Mouse (Mus musculus): ENCODE measurements around the gene S100a3. TPM values are rescaled to one million over a fixed set of nuclear protein-coding genes. Genes with fewer than 3 reads are reported as not detected.

Gene S100a3
- polyA plus RNA-seq, 1 experiment, result 0.23 TPM

DNA sequence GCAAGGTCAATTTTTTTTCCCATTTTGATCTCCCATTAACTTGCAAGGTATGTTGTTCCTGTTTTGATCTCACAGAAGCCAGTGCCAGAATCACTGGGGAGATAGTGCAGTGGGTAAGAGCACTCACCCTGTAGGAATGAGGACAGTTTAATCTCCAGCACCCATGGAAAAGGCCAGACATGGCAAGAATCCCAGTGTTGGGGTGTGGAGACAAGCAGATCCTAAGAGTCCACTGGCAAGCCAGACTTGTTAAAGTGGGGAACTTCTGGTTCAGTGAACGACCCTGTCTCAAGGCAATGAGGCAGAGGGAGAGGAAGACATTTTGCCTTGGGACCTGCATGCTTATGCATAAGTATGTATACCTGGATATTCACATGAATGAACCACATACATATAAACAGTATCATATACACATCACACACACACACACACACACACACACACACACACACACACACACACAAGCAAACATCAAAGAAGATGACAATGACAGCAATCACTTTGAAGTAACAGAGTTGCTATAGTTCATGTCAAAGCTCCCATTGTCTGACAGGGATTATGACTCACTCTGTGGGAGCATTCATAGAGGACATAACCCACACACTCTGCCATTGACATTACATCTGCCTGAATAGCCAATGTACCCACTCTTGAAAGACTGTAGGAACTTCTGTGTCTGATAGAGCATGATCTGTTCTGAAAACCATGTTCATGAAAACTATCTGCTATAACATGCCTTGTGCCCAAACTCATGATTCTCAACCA, 78.3 kb downstream of the S100a3 start:
- Histone ChIP-seq H3K4me1 (ENCODE audit: control insufficient read depth, insufficient read depth, low read length) (no peaks in the 10 kb centered on the region), H3K27ac (ENCODE audit: insufficient read depth, low read depth, low read length) (no peak overlapping the region), H3K27me3 (replicated peaks; ENCODE audit: control insufficient read depth, insufficient read depth, low read length) (no peaks in the 10 kb centered on the region), H3K36me3 (ENCODE audit: control insufficient read depth, insufficient read depth, low read length) (no peaks in the 10 kb centered on the region), H3K4me3 (ENCODE audit: insufficient read depth, low read depth, low read length) (no peak overlapping the region)
- no peak for DNase-seq
- TF ChIP-seq CTCF (conservative IDR thresholded peaks at IDR 0.05; ENCODE audit: insufficient read depth, insufficient read length, low read depth, low read length) (no peak), POLR2A (IDR thresholded peaks at IDR 0.05; ENCODE audit: low read depth, low read length) (no peak)
- WGBS, result 81% methylated on average over 1 of the region's 1 CpGs

DNA sequence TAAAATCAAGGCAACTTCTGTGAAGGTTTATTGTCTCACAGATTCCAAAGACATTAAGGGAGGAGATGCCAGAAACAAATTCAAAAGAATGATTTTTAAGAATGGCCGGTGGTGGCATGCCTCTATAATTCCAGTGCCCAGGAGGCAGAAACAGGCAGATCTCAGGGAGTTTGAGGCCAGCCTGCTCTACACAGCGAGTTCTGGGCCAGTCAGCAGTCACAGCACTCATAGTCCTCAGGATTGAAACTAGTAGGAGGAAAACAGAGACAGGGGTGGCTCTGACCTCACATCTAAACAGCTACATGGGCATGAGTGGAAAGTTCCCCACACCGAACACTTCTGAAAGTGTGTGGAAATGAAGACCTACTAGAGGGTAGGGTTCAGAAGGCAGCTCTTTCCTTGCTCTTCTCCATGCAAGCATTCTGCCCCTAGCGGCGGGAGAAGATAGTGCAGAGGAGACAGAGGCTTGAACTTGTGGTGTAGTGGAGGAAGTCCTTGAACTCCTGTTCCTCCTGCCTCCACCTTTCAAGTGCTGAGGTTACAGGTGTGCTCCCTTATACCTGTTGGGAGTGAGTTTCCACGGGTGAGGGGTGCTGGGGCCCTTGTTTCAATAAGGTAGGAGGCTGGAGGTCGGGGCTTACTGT, 79.3 kb downstream of the S100a3 start:
- no peaks in the 10 kb centered on the region for H3K27me3 ChIP-seq (replicated peaks; ENCODE audit: control insufficient read depth, insufficient read depth, low read length)
- peak; percentile 16 for DNase-seq
- TF ChIP-seq POLR2A (IDR thresholded peaks at IDR 0.05; ENCODE audit: low read depth, low read length) (no peak), CTCF (conservative IDR thresholded peaks at IDR 0.05; ENCODE audit: insufficient read depth, insufficient read length, low read depth, low read length) (peak; percentile 67)
- no peak overlapping the region for H3K27ac ChIP-seq (ENCODE audit: insufficient read depth, low read depth, low read length)
- H3K36me3 ChIP-seq (ENCODE audit: control insufficient read depth, insufficient read depth, low read length), result no peaks in the 10 kb centered on the region
- 59% methylated on average over 7 of the region's 7 CpGs for WGBS
- no peak overlapping the region for H3K4me3 ChIP-seq (ENCODE audit: insufficient read depth, low read depth, low read length)
- no peaks in the 10 kb centered on the region for H3K4me1 ChIP-seq (ENCODE audit: control insufficient read depth, insufficient read depth, low read length)

DNA sequence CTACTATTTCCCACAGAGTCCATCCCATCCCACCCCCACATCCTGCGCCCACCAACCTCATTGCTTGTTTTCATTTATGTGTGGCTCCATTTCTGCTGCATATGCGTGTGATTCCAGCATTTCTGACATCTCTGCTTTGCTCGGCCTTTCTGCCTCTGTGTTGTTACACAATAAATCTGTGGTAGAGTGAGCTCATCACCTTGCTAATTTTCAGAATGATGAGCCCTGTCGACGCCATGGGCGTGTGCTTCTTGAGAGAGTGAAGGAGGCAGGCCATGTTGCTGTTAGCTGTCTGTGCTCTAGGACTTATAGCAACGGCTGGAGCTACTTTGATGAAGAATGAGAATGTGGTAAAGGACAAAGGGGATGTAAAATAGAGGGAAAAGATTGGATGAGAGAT, 80.6 kb downstream of the S100a3 start:
- Histone ChIP-seq H3K4me1 (ENCODE audit: control insufficient read depth, insufficient read depth, low read length) (no peaks in the 10 kb centered on the region), H3K4me3 (ENCODE audit: insufficient read depth, low read depth, low read length) (no peak overlapping the region), H3K36me3 (ENCODE audit: control insufficient read depth, insufficient read depth, low read length) (no peaks in the 10 kb centered on the region), H3K27me3 (replicated peaks; ENCODE audit: control insufficient read depth, insufficient read depth, low read length) (no peaks in the 10 kb centered on the region), H3K27ac (ENCODE audit: insufficient read depth, low read depth, low read length) (no peak overlapping the region)
- TF ChIP-seq POLR2A (IDR thresholded peaks at IDR 0.05; ENCODE audit: low read depth, low read length) (no peak), CTCF (conservative IDR thresholded peaks at IDR 0.05; ENCODE audit: insufficient read depth, insufficient read length, low read depth, low read length) (no peak)
- whole genome bisulfite sequencing, result 85% methylated on average over 7 of the region's 7 CpGs
- no peak for DNase-seq

DNA sequence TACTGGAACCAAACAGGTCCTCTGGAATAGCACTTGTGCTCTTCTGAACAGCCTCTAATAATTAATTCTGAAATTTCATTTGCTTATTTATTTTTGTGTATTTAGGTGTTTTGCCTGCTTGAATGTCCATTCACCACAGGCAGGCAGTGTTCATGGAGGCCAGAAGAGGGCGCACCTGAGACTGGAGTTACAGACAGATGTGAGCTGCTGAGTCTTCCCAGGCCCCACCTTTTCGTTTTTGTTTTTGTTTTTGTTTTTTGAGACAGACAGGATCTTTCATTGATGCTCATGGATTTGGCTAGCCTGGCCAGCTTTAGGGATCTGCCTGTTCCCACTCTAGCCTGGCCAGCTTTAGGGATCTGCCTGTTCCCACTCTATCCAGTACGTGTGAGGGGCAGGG, 83.8 kb downstream of the S100a3 start:
- no peak overlapping the region for H3K27ac ChIP-seq (ENCODE audit: insufficient read depth, low read depth, low read length)
- WGBS, result 48% methylated on average over 3 of the region's 3 CpGs
- TF ChIP-seq CTCF (conservative IDR thresholded peaks at IDR 0.05; ENCODE audit: insufficient read depth, insufficient read length, low read depth, low read length), result peak; percentile 74
- no peak for TF ChIP-seq POLR2A (IDR thresholded peaks at IDR 0.05; ENCODE audit: low read depth, low read length)
- no peaks in the 10 kb centered on the region for H3K36me3 ChIP-seq (ENCODE audit: control insufficient read depth, insufficient read depth, low read length)
- no peaks in the 10 kb centered on the region for H3K4me1 ChIP-seq (ENCODE audit: control insufficient read depth, insufficient read depth, low read length)
- DNase-seq, result peak; percentile 69
- no peak overlapping the region for H3K4me3 ChIP-seq (ENCODE audit: insufficient read depth, low read depth, low read length)
- no peaks in the 10 kb centered on the region for H3K27me3 ChIP-seq (replicated peaks; ENCODE audit: control insufficient read depth, insufficient read depth, low read length)

DNA sequence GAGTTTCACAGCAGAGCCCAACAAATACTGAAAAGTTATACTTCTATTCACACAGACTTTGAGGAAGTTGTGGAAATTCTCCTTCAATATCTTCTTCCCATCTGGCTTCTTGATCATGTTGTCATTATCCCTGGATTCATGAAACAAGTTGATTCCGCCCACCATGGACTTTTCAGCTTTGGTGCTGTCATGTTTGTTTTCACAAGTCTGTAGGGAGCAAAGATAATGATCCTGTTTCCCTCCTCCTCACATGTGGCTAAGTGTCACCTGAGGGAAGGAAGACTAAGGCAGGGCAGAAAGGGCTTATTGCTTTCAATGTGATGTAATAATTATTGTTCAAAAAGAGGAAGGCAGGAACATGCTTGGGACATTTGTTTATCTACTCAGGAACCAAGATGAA, 86.9 kb downstream of the S100a3 start:
- Histone ChIP-seq H3K4me3 (ENCODE audit: insufficient read depth, low read depth, low read length) (no peak overlapping the region), H3K27ac (ENCODE audit: insufficient read depth, low read depth, low read length) (no peak overlapping the region), H3K36me3 (ENCODE audit: control insufficient read depth, insufficient read depth, low read length) (no peaks in the 10 kb centered on the region), H3K27me3 (replicated peaks; ENCODE audit: control insufficient read depth, insufficient read depth, low read length) (no peaks in the 10 kb centered on the region), H3K4me1 (ENCODE audit: control insufficient read depth, insufficient read depth, low read length) (no peaks in the 10 kb centered on the region)
- WGBS, result 85% methylated on average over 1 of the region's 1 CpGs
- TF ChIP-seq CTCF (conservative IDR thresholded peaks at IDR 0.05; ENCODE audit: insufficient read depth, insufficient read length, low read depth, low read length) (no peak), POLR2A (IDR thresholded peaks at IDR 0.05; ENCODE audit: low read depth, low read length) (no peak)
- DNase-seq, result no peak

DNA sequence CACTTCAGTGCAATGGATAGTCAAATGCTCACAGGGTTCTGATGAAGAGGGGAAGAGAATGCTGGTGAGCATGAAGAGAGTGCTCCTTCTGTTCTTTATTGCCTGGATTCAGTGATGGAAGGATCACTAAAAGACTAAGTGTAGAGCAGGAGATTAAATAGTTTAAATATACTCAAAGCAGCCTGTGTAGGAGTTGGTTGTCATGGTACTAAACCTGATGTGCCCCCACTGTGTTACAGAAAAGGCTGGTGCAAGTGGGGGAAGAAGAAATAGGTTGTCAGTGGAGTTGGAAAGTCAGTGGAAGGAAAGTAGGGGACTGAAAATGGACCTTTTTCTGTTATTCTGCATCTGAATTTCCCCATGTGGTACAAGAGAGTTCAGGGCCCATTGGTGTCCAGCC, 88.6 kb downstream of the S100a3 start:
- Histone ChIP-seq H3K36me3 (ENCODE audit: control insufficient read depth, insufficient read depth, low read length) (no peaks in the 10 kb centered on the region), H3K4me3 (ENCODE audit: insufficient read depth, low read depth, low read length) (no peak overlapping the region), H3K4me1 (ENCODE audit: control insufficient read depth, insufficient read depth, low read length) (no peaks in the 10 kb centered on the region), H3K27me3 (replicated peaks; ENCODE audit: control insufficient read depth, insufficient read depth, low read length) (no peaks in the 10 kb centered on the region), H3K27ac (ENCODE audit: insufficient read depth, low read depth, low read length) (no peak overlapping the region)
- TF ChIP-seq POLR2A (IDR thresholded peaks at IDR 0.05; ENCODE audit: low read depth, low read length), result no peak
- TF ChIP-seq CTCF (conservative IDR thresholded peaks at IDR 0.05; ENCODE audit: insufficient read depth, insufficient read length, low read depth, low read length), result no peak
- no peak for DNase-seq

DNA sequence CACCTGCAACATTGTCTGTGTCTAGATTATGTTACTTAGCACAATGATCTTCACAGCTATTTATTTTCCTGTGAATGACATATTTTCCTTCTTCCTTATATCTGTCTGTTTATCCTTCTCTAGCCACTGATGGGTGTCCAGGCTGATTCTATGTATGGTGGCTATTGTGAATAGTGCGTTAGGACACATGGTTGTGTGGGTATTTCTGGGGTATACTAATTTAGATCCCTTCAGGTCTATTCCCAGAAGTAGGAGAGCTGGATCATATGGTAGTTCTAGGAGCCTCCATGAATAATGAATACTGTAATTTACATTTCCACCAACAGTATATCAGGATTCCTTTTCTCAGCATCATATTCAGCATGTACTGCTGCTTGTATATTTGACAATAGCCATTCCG, 89.5 kb downstream of the S100a3 start:
- H3K27ac ChIP-seq (ENCODE audit: insufficient read depth, low read depth, low read length), result no peak overlapping the region
- no peak for DNase-seq
- no peaks in the 10 kb centered on the region for H3K36me3 ChIP-seq (ENCODE audit: control insufficient read depth, insufficient read depth, low read length)
- H3K27me3 ChIP-seq (replicated peaks; ENCODE audit: control insufficient read depth, insufficient read depth, low read length), result no peaks in the 10 kb centered on the region
- 97% methylated on average over 2 of the region's 2 CpGs for WGBS
- H3K4me3 ChIP-seq (ENCODE audit: insufficient read depth, low read depth, low read length), result no peak overlapping the region
- TF ChIP-seq POLR2A (IDR thresholded peaks at IDR 0.05; ENCODE audit: low read depth, low read length) (no peak), CTCF (conservative IDR thresholded peaks at IDR 0.05; ENCODE audit: insufficient read depth, insufficient read length, low read depth, low read length) (no peak)
- H3K4me1 ChIP-seq (ENCODE audit: control insufficient read depth, insufficient read depth, low read length), result no peaks in the 10 kb centered on the region

Other genes with a start within 250 kb of the S100a3 start
- gene Slc27a3, start 170.6 kb upstream of the S100a3 start, polyA plus RNA-seq (2012; rRNA removed), result 12.9 and 16.2 TPM in 2 replicates
- gene Ints3, start 127.0 kb upstream of the S100a3 start, polyA plus RNA-seq (2012; rRNA removed), result 22.9 and 23.6 TPM in 2 replicates
- gene Npr1, start 94.7 kb upstream of the S100a3 start, polyA plus RNA-seq (2012; rRNA removed), result 51.4 and 55.4 TPM in 2 replicates
- gene Ilf2, start 84.5 kb upstream of the S100a3 start, polyA plus RNA-seq (2012; rRNA removed), result 19.4 and 22.8 TPM in 2 replicates
- 20.7 and 25.3 TPM in 2 replicates for gene Snapin, start 69.5 kb upstream of the S100a3 start, polyA plus RNA-seq (2012; rRNA removed)
- gene Chtop, start 51.1 kb upstream of the S100a3 start, polyA plus RNA-seq (2012; rRNA removed), result 26.6 and 36.6 TPM in 2 replicates
- 625 and 771 TPM in 2 replicates for gene S100a1, start 46.2 kb upstream of the S100a3 start, polyA plus RNA-seq (2012; rRNA removed)
- gene S100a13, start 46.1 kb upstream of the S100a3 start, polyA plus RNA-seq (2012; rRNA removed), result 64.7 and 65.4 TPM in 2 replicates
- gene S100a14, start 33.7 kb upstream of the S100a3 start, polyA plus RNA-seq (2012; rRNA removed), result 0.45 and 0.61 TPM in 2 replicates
- 124 and 140 TPM in 2 replicates for gene S100a16, start 23.3 kb upstream of the S100a3 start, polyA plus RNA-seq (2012; rRNA removed)
- gene S100a2, start 29.7 kb downstream of the S100a3 start, polyA plus RNA-seq (2012; rRNA removed), result not detected in 2 replicates
- gene Gm42674, start 41.3 kb downstream of the S100a3 start, polyA plus RNA-seq (2012; rRNA removed), result not detected in 2 replicates
- gene S100a4, start 43.2 kb downstream of the S100a3 start, polyA plus RNA-seq (2012; rRNA removed), result 10.3 and 16.9 TPM in 2 replicates
- not detected in 2 replicates for gene S100a5, start 47.9 kb downstream of the S100a3 start, polyA plus RNA-seq (2012; rRNA removed)
- gene S100a6, start 52.3 kb downstream of the S100a3 start, polyA plus RNA-seq (2012; rRNA removed), result 95.8 and 129 TPM in 2 replicates
- gene S100a7a, start 93.4 kb downstream of the S100a3 start, polyA plus RNA-seq (2012; rRNA removed), result 0.11 and 0.27 TPM in 2 replicates
- gene S100a8, start 108.4 kb downstream of the S100a3 start, polyA plus RNA-seq (2012; rRNA removed), result 0.26 and 1.2 TPM in 2 replicates
- gene S100a9, start 135.1 kb downstream of the S100a3 start, polyA plus RNA-seq (2012; rRNA removed), result 0.39 and 1.4 TPM in 2 replicates
- gene Pglyrp4, start 166.3 kb downstream of the S100a3 start, polyA plus RNA-seq (2012; rRNA removed), result not detected in 2 replicates
- gene Gm5849, start 217.3 kb downstream of the S100a3 start, polyA plus RNA-seq (2012; rRNA removed), result not detected in 2 replicates

Measured in kidney, adult 2 months (tissue).